Mouse (Mus musculus) neural tube, embryonic 15.5 days (tissue): Measurements from ENCODE around the gene Exph5. TPM values are rescaled to one million over a fixed set of nuclear protein-coding genes. Genes with fewer than 3 reads are reported as not detected.

Source experiments
- ATAC-seq: fragments of 200-750 bp; cut with Nextera tagmentation; 2 replicates; pipeline ENCODE4 v1.8.0; 2017; ENCODE audit warnings: mild to moderate bottlenecking, moderate TSS enrichment, moderate library complexity; ENCODE audit not compliant: low FRiP score
- H3K27ac ChIP-seq: fragments of 300-500 bp; sonication (generic); replicated peaks from 2 replicates; pipeline ENCODE4 v1.5.1; 2015; ENCODE audit warnings: mild to moderate bottlenecking, inconsistent platforms
- H3K27me3 ChIP-seq: fragments of 300-500 bp; sonication (generic); replicated peaks from 2 replicates; pipeline ENCODE4 v1.6.1; 2015; ENCODE audit warnings: inconsistent platforms
- H3K36me3 ChIP-seq: fragments of 300-500 bp; sonication (generic); 2 replicates; pipeline ENCODE4 v1.6.1; 2015; ENCODE audit warnings: inconsistent platforms
- H3K4me1 ChIP-seq: fragments of 300-500 bp; sonication (generic); 2 replicates; pipeline ENCODE4 v1.6.1; 2015; ENCODE audit warnings: inconsistent platforms
- H3K4me2 ChIP-seq: fragments of 300-500 bp; sonication (generic); 2 replicates; pipeline ENCODE4 v1.6.1; 2015; ENCODE audit warnings: inconsistent platforms, mild to moderate bottlenecking, moderate library complexity
- H3K4me3 ChIP-seq: fragments of 300-500 bp; sonication (generic); replicated peaks from 2 replicates; pipeline ENCODE4 v1.5.1; 2015; ENCODE audit warnings: mild to moderate bottlenecking, inconsistent platforms
- H3K9ac ChIP-seq: fragments of 300-500 bp; sonication (generic); replicated peaks from 2 replicates; pipeline ENCODE4 v1.6.1; 2015; ENCODE audit warnings: mild to moderate bottlenecking, inconsistent platforms
- H3K9me3 ChIP-seq: fragments of 300-500 bp; sonication (generic); replicated peaks from 2 replicates; pipeline ENCODE4 v1.6.1; 2016; ENCODE audit warnings: inconsistent platforms
- WGBS: fragments of 180-500 bp; shearing (Covaris S2); methylation state at CpG from one replicate; pipeline ENCODE4 v1.1.7; 2015; ENCODE audit warnings: mixed read lengths; 5-methylcytosine and 5-hydroxymethylcytosine counted together
- polyA plus RNA-seq: library from polyadenylated mRNA; unstranded; fragments of >200 nt; fragmentation: Nextera tagmentation; extraction: Ambion mirVana; gene quantifications from 2 replicates; pipeline ENCODE4 v1.2.1, GENCODE M21; 2015

Exph5 gene
- polyA plus RNA-seq, 1 experiment from 2014 or later: 0.38 TPM

- peaks cover 31% of the 10 kb centered on the region for H3K4me1 ChIP-seq
- no peaks in the 10 kb centered on the region for H3K27me3 ChIP-seq
- ATAC-seq: no peak
- H3K4me3 ChIP-seq: no peak overlapping the region
- H3K4me2 ChIP-seq: no peak overlapping the region
- H3K36me3 ChIP-seq: no peaks in the 10 kb centered on the region
- no peaks in the 10 kb centered on the region for H3K9me3 ChIP-seq
- WGBS: 72% methylated on average over 4 of the region's 4 CpGs
- no peak overlapping the region for H3K27ac ChIP-seq
- no peak overlapping the region for H3K9ac ChIP-seq
Measured at GRCm38 (mm10) chr9:53400696-53401095, 99.2 kb downstream of the Exph5 start.

- peaks cover 35% of the 10 kb centered on the region for H3K4me1 ChIP-seq
- 86% methylated on average over 8 of the region's 8 CpGs for whole genome bisulfite sequencing
- H3K27ac ChIP-seq: no peak overlapping the region
- H3K9ac ChIP-seq: no peak overlapping the region
- no peaks in the 10 kb centered on the region for H3K27me3 ChIP-seq
- no peak for ATAC-seq
- no peaks in the 10 kb centered on the region for H3K9me3 ChIP-seq
- H3K4me2 ChIP-seq: no peak overlapping the region
- H3K4me3 ChIP-seq: no peak overlapping the region
- no peaks in the 10 kb centered on the region for H3K36me3 ChIP-seq
Measured at GRCm38 (mm10) chr9:53401146-53401545, 99.7 kb downstream of the Exph5 start.

- 5% methylated on average over 11 of the region's 11 CpGs for WGBS
- Histone ChIP-seq H3K27ac (peak within 1 kb of the TSS; percentile 14), H3K36me3 (no peaks in the 10 kb centered on the region), H3K27me3 (no peaks in the 10 kb centered on the region), H3K4me1 (peaks cover 35% of the 10 kb centered on the region), H3K9ac (no peak within 1 kb of the TSS), H3K4me2 (peak within 1 kb of the TSS; percentile 47), H3K9me3 (no peaks in the 10 kb centered on the region), H3K4me3 (no peak within 1 kb of the TSS)
- no peak for ATAC-seq
Measured at GRCm38 (mm10) chr9:53402291-53402711, 100.8 kb downstream of the Exph5 start, which contains the start of gene 4930550C14Rik. 4930550C14Rik (plus strand) TSS chr9:53402325.

- peak overlapping the region; percentile 47 for H3K4me2 ChIP-seq
- peaks cover 35% of the 10 kb centered on the region for H3K4me1 ChIP-seq
- peak overlapping the region; percentile 14 for H3K27ac ChIP-seq
- no peaks in the 10 kb centered on the region for H3K9me3 ChIP-seq
- no peaks in the 10 kb centered on the region for H3K36me3 ChIP-seq
- 41% methylated on average over 8 of the region's 8 CpGs for WGBS
- no peak for ATAC-seq
- no peaks in the 10 kb centered on the region for H3K27me3 ChIP-seq
- no peak overlapping the region for H3K9ac ChIP-seq
- H3K4me3 ChIP-seq: no peak overlapping the region
Measured at GRCm38 (mm10) chr9:53402991-53403390, 101.5 kb downstream of the Exph5 start.

- H3K4me3 ChIP-seq: no peak overlapping the region
- H3K27me3 ChIP-seq: no peaks in the 10 kb centered on the region
- WGBS: 74% methylated on average over 6 of the region's 6 CpGs
- no peak overlapping the region for H3K4me2 ChIP-seq
- no peak overlapping the region for H3K27ac ChIP-seq
- ATAC-seq: no peak
- no peak overlapping the region for H3K9ac ChIP-seq
- peaks cover 35% of the 10 kb centered on the region for H3K4me1 ChIP-seq
- H3K9me3 ChIP-seq: no peaks in the 10 kb centered on the region
- no peaks in the 10 kb centered on the region for H3K36me3 ChIP-seq
Measured at GRCm38 (mm10) chr9:53404050-53404752, 102.7 kb downstream of the Exph5 start.

- Histone ChIP-seq H3K4me3 (peak overlapping the region; percentile 39), H3K27me3 (no peaks in the 10 kb centered on the region), H3K9me3 (no peaks in the 10 kb centered on the region), H3K36me3 (no peaks in the 10 kb centered on the region), H3K4me2 (peak overlapping the region; percentile 61), H3K4me1 (peaks cover 35% of the 10 kb centered on the region), H3K27ac (peak overlapping the region; percentile 87), H3K9ac (peak overlapping the region; percentile 46)
- 20% methylated on average over 21 of the region's 21 CpGs for WGBS
- peak; percentile 94 for ATAC-seq
Measured at GRCm38 (mm10) chr9:53404753-53405722, 103.6 kb downstream of the Exph5 start.

- no peak overlapping the region for H3K9ac ChIP-seq
- no peaks in the 10 kb centered on the region for H3K36me3 ChIP-seq
- no peak overlapping the region for H3K27ac ChIP-seq
- 90% methylated on average over 4 of the region's 4 CpGs for WGBS
- ATAC-seq: no peak
- peaks cover 18% of the 10 kb centered on the region for H3K4me1 ChIP-seq
- H3K9me3 ChIP-seq: no peaks in the 10 kb centered on the region
- no peak overlapping the region for H3K4me3 ChIP-seq
- no peaks in the 10 kb centered on the region for H3K27me3 ChIP-seq
- no peak overlapping the region for H3K4me2 ChIP-seq
Measured at GRCm38 (mm10) chr9:53408548-53408947, 107.1 kb downstream of the Exph5 start.

- H3K4me3 ChIP-seq: no peak overlapping the region
- no peak overlapping the region for H3K4me2 ChIP-seq
- no peak overlapping the region for H3K9ac ChIP-seq
- WGBS: 80% methylated on average over 2 of the region's 2 CpGs
- H3K36me3 ChIP-seq: no peaks in the 10 kb centered on the region
- no peak overlapping the region for H3K27ac ChIP-seq
- no peak for ATAC-seq
- H3K9me3 ChIP-seq: no peaks in the 10 kb centered on the region
- peaks cover 18% of the 10 kb centered on the region for H3K4me1 ChIP-seq
- H3K27me3 ChIP-seq: no peaks in the 10 kb centered on the region
Measured at GRCm38 (mm10) chr9:53408953-53409361, 107.5 kb downstream of the Exph5 start.

- Histone ChIP-seq H3K4me2 (no peak overlapping the region), H3K4me1 (peaks cover 16% of the 10 kb centered on the region), H3K27me3 (no peaks in the 10 kb centered on the region), H3K4me3 (no peak overlapping the region), H3K9ac (no peak overlapping the region), H3K36me3 (no peaks in the 10 kb centered on the region), H3K9me3 (no peaks in the 10 kb centered on the region), H3K27ac (no peak overlapping the region)
- 81% methylated on average over 3 of the region's 3 CpGs for WGBS
- ATAC-seq: no peak
Measured at GRCm38 (mm10) chr9:53409427-53409826, 108.0 kb downstream of the Exph5 start.

GRCm38 (mm10) chr9:53422133-53422896 lies 120.8 kb downstream of the Exph5 start:
- Histone ChIP-seq H3K9ac (no peak overlapping the region), H3K9me3 (no peaks in the 10 kb centered on the region), H3K27me3 (no peaks in the 10 kb centered on the region), H3K4me2 (no peak overlapping the region), H3K4me3 (no peak overlapping the region), H3K4me1 (no peaks in the 10 kb centered on the region), H3K27ac (no peak overlapping the region), H3K36me3 (no peaks in the 10 kb centered on the region)
- WGBS: 82% methylated on average over 9 of the region's 9 CpGs
- no peak for ATAC-seq

- H3K27ac ChIP-seq: no peak overlapping the region
- H3K4me1 ChIP-seq: no peaks in the 10 kb centered on the region
- no peaks in the 10 kb centered on the region for H3K36me3 ChIP-seq
- ATAC-seq: no peak
- 89% methylated on average over 3 of the region's 3 CpGs for WGBS
- no peaks in the 10 kb centered on the region for H3K27me3 ChIP-seq
- H3K4me2 ChIP-seq: no peak overlapping the region
- no peak overlapping the region for H3K9ac ChIP-seq
- no peaks in the 10 kb centered on the region for H3K9me3 ChIP-seq
- H3K4me3 ChIP-seq: no peak overlapping the region
Measured at GRCm38 (mm10) chr9:53426726-53427125, 125.3 kb downstream of the Exph5 start.
